Mouse (Mus musculus) heart, embryonic 14.5 days (tissue): ENCODE results near the gene Gm16181. TPM values are rescaled to one million over a fixed set of nuclear protein-coding genes. Genes with fewer than 3 reads are reported as not detected.

ENCODE experiments used
- ATAC-seq: fragments of 200-750 bp; cut with Nextera tagmentation; 2 replicates; pipeline ENCODE4 v1.8.0; 2017; ENCODE audit warnings: low read depth, moderate TSS enrichment; ENCODE audit not compliant: insufficient number of reproducible peaks, insufficient read depth, low FRiP score
- H3K27ac ChIP-seq, 2 experiments: fragments of 200-500 bp in 1 of 2; fragments of 300-500 bp in 1 of 2; sonication (generic) in 1 of 2; replicated peaks in 1 of 2; 2 replicates each; pipeline ENCODE4 v1.5.1; 2012 to 2014; ENCODE audit warnings: low read depth in 2 of 2, low read length in 2 of 2, control low read depth in 1 of 2, mild to moderate bottlenecking in 1 of 2, mixed read lengths in 1 of 2; ENCODE audit not compliant: control insufficient read depth in 1 of 2, insufficient read depth in 1 of 2
- H3K27me3 ChIP-seq: fragments of 300-500 bp; sonication (generic); 2 replicates; pipeline ENCODE4 v1.6.1; 2014; ENCODE audit warnings: mild to moderate bottlenecking, low read length, control low read depth; ENCODE audit not compliant: control insufficient read depth, insufficient read depth
- H3K36me3 ChIP-seq: fragments of 300-500 bp; sonication (generic); 2 replicates; pipeline ENCODE4 v1.6.1; 2014; ENCODE audit warnings: mild to moderate bottlenecking, control low read depth, low read length, mixed read lengths; ENCODE audit not compliant: control insufficient read depth, insufficient read depth
- H3K4me1 ChIP-seq, 2 experiments: fragments of 200-500 bp in 1 of 2; fragments of 300-500 bp in 1 of 2; sonication (generic) in 1 of 2; 2 replicates each; pipeline ENCODE4 v1.6.1; 2012 to 2014; ENCODE audit warnings: low read length in 2 of 2, control low read depth in 1 of 2, mixed read lengths in 1 of 2; ENCODE audit not compliant: control insufficient read depth in 2 of 2, insufficient read depth in 2 of 2
- H3K4me2 ChIP-seq: fragments of 300-500 bp; sonication (generic); 2 replicates; pipeline ENCODE4 v1.6.1; 2014; ENCODE audit warnings: mild to moderate bottlenecking, low read length
- H3K4me3 ChIP-seq, 2 experiments: fragments of 200-500 bp in 1 of 2; fragments of 300-500 bp in 1 of 2; sonication (generic) in 1 of 2; 2 replicates each; pipeline ENCODE4 v1.5.1; 2012 to 2014; ENCODE audit warnings: low read length in 2 of 2, mild to moderate bottlenecking in 2 of 2, control low read depth in 1 of 2, low read depth in 1 of 2, moderate library complexity in 1 of 2; ENCODE audit not compliant: control insufficient read depth in 1 of 2, insufficient read depth in 1 of 2
- H3K9ac ChIP-seq: fragments of 300-500 bp; sonication (generic); 2 replicates; pipeline ENCODE4 v1.6.1; 2014; ENCODE audit warnings: mild to moderate bottlenecking, low read length
- H3K9me3 ChIP-seq: fragments of 300-500 bp; sonication (generic); 2 replicates; pipeline ENCODE4 v1.6.1; 2016; ENCODE audit warnings: low read length, control low read depth; ENCODE audit not compliant: control insufficient read depth
- WGBS: fragments of 180-500 bp; shearing (Covaris S2); extraction: QIAGEN DNeasy Blood & Tissue Kit; methylation state at CpG from one replicate; pipeline ENCODE4 v1.1.7; 2014; 5-methylcytosine and 5-hydroxymethylcytosine counted together
- polyA plus RNA-seq: library from polyadenylated mRNA; unstranded; fragments of >200 nt; fragmentation: Nextera tagmentation; extraction: Ambion mirVana; gene quantifications from 2 replicates; pipeline ENCODE4 v1.2.1, GENCODE M21; 2014

Gm16181 gene
- polyA plus RNA-seq, 1 experiment from 2014 or later = not detected

DNA sequence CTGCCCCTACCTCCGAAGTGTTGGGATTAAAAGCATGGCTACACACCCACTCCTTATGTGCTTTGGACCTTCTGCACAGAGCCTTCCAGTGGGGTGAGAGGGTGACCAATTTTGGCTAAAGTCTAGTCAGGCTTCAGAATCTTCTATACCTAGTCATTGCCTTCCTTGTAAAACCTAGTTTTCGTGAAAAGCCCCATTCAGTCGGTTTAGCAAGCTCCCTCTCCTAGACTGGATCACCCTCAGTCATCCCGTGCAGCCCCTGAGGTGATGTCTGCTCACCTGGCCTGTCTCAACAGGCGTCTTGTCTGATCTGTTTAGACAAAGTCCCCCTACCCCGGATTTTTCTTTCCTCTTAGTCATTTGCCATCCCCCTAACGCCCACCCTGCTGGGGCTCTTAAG is 22.6 kb upstream of the Gm16181 start:
- ATAC-seq = no peak
- H3K27ac ChIP-seq = no peak overlapping the region
- peaks cover 85% of the 10 kb centered on the region for H3K27me3 ChIP-seq
- no peaks in the 10 kb centered on the region for H3K9me3 ChIP-seq
- H3K36me3 ChIP-seq = no peaks in the 10 kb centered on the region
- no peak overlapping the region for H3K4me2 ChIP-seq
- H3K4me3 ChIP-seq = no peak overlapping the region
- 58% methylated on average over 7 of the region's 7 CpGs for WGBS
- H3K9ac ChIP-seq = no peak overlapping the region
- H3K4me1 ChIP-seq = peaks cover 5 to 11% of the 10 kb centered on the region in 2 experiments; a peak in 3 of 4 replicates

DNA sequence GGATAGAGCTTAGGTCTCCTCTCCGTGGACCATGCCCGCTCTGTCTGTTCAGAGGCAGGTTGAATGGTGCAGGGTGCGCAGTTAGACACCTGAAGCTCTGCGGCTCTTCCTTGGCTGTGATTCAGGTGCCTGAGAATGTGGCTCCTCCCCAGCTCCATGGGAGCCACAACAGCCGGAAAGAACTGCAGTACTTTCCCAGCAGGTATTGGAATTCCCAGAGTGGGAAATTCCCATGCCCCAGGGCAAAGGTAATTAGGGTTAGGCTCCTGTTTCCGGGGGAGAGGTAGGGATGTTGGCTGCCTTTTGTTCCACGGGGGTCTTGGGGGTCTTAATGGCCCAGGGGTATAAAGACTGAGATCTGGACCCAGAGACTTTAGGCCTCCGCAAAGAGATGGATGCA is 21.7 kb upstream of the Gm16181 start:
- Histone ChIP-seq H3K27me3 (peaks cover 88% of the 10 kb centered on the region), H3K4me1 (peaks cover 5 to 11% of the 10 kb centered on the region in 2 experiments; a peak in 3 of 4 replicates), H3K4me2 (no peak overlapping the region), H3K36me3 (no peaks in the 10 kb centered on the region), H3K9ac (no peak overlapping the region), H3K9me3 (no peaks in the 10 kb centered on the region), H3K4me3 (no peak overlapping the region), H3K27ac (no peak overlapping the region)
- whole genome bisulfite sequencing = 39% methylated on average over 8 of the region's 8 CpGs
- ATAC-seq = no peak

DNA sequence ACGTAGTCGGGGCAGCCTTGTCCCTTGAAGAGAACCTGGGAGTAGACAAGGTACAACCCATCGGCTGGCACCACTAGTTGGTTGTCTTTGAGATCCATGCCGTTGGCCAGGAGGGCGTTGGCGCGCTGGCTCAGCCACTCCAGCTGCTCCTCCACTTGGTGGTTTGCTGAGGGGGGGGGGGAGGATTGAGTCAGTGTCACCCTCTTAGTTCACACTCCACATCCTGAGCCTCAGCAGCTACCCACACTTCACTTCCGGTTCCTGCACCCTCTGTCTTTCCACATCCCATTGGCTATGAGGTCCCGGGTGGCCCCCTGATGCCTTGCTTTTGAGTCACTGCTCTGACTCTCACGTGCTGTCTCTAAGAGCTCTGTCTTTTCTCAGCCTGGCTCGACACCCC is 20.2 kb upstream of the Gm16181 start:
- Histone ChIP-seq H3K9me3 (no peaks in the 10 kb centered on the region), H3K4me1 (peaks cover 7 to 9% of the 10 kb centered on the region in 2 experiments), H3K27me3 (peaks cover 85% of the 10 kb centered on the region), H3K4me2 (no peak overlapping the region), H3K36me3 (no peaks in the 10 kb centered on the region), H3K4me3 (no peak overlapping the region), H3K27ac (no peak overlapping the region), H3K9ac (no peak overlapping the region)
- no peak for ATAC-seq
- WGBS = 75% methylated on average over 11 of the region's 11 CpGs

DNA sequence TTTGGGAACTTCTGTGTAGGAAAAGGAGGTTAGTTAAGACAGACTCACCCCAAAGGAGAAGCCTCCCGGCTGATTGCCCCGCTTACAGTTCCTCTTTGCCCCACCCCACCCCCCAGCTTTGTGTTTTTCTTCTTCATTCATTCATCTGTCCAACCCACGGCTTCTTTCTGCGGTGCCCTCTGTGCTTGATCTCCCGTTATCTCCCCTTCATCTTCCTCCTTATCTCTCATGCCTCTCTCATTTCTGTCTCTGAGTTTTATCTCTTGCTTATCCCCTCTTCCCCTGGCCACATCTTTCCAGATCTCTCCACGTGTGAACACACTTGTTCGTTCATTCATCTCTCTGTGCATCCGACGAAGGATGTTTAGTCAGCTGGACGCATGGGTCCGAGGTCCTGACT is 19.5 kb upstream of the Gm16181 start:
- Histone ChIP-seq H3K27ac (no peak overlapping the region), H3K4me1 (peaks cover 1 to 5% of the 10 kb centered on the region in 2 experiments; a peak in 3 of 4 replicates), H3K4me3 (peak overlapping the region in 1 of 2 experiments; percentile 6; a peak in 1 of 4 replicates), H3K4me2 (no peak overlapping the region), H3K27me3 (peaks cover 79% of the 10 kb centered on the region), H3K9me3 (no peaks in the 10 kb centered on the region), H3K36me3 (no peaks in the 10 kb centered on the region), H3K9ac (no peak overlapping the region)
- no peak for ATAC-seq
- WGBS = 54% methylated on average over 11 of the region's 11 CpGs

DNA sequence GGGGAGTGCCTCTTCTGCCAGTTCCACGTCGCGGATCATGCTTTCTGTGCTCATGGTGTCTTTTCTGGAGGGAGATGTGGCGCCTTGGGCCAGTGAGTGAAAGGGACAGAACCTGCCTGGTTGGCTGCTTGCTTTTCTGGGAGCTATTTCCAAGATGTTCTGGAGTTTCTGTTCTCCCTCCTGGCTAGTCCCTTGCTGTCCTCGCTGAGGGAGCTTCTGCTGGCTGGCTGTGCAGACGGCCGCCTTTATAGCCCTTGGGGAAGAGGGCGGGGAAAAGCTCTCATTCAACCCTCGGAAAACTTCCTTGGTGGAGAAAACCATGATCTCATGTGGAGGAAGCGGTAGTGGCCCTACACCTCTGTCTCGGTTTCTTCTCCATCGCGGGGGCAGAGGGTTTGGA is 18.8 kb upstream of the Gm16181 start, which contains the start of gene Tnf:
Gene Tnf (minus strand): TSS at position 221 of the 400 bp plus-strand sequence.
- Histone ChIP-seq H3K4me2 (0 out of 2 replicates have a peak within 1 kb of the TSS, but pooled peaks have one; percentile 13), H3K9me3 (no peaks in the 10 kb centered on the region), H3K9ac (no peak within 1 kb of the TSS), H3K27ac (no peak within 1 kb of the TSS), H3K4me1 (peaks cover 0 to 3% of the 10 kb centered on the region in 2 experiments; a peak in 2 of 4 replicates), H3K4me3 (peak within 1 kb of the TSS in 1 of 2 experiments; percentile 6; a peak in 1 of 4 replicates), H3K27me3 (peaks cover 75% of the 10 kb centered on the region), H3K36me3 (no peaks in the 10 kb centered on the region)
- WGBS = 27% methylated on average over 13 of the region's 13 CpGs
- no peak for ATAC-seq

DNA sequence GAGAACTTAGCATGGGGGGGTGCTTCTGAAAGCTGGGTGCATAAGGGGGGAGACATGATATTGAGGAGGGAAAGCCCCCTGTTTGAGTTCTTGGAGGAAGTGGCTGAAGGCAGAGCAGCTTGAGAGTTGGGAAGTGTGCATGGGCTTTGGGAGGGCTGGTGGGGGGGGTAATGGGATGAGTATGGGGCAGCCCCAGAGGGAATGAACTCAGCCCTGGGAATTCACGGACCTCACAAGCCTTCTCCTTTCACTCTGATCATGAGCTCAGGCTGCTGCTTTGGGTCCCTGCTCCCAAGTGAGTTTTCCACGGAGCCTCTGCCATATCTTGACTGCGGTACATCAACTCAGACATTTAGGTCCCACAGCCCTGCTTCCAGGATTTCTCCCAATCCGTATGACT is 18.2 kb upstream of the Gm16181 start:
- H3K36me3 ChIP-seq = no peaks in the 10 kb centered on the region
- no peak overlapping the region for H3K9ac ChIP-seq
- no peaks in the 10 kb centered on the region for H3K9me3 ChIP-seq
- H3K27me3 ChIP-seq = peaks cover 71% of the 10 kb centered on the region
- H3K4me3 ChIP-seq = no peak overlapping the region
- WGBS = 68% methylated on average over 4 of the region's 4 CpGs
- H3K27ac ChIP-seq = no peak overlapping the region
- H3K4me2 ChIP-seq = no peak overlapping the region
- peaks cover 0 to 3% of the 10 kb centered on the region in 2 experiments; a peak in 2 of 4 replicates for H3K4me1 ChIP-seq
- ATAC-seq = no peak

DNA sequence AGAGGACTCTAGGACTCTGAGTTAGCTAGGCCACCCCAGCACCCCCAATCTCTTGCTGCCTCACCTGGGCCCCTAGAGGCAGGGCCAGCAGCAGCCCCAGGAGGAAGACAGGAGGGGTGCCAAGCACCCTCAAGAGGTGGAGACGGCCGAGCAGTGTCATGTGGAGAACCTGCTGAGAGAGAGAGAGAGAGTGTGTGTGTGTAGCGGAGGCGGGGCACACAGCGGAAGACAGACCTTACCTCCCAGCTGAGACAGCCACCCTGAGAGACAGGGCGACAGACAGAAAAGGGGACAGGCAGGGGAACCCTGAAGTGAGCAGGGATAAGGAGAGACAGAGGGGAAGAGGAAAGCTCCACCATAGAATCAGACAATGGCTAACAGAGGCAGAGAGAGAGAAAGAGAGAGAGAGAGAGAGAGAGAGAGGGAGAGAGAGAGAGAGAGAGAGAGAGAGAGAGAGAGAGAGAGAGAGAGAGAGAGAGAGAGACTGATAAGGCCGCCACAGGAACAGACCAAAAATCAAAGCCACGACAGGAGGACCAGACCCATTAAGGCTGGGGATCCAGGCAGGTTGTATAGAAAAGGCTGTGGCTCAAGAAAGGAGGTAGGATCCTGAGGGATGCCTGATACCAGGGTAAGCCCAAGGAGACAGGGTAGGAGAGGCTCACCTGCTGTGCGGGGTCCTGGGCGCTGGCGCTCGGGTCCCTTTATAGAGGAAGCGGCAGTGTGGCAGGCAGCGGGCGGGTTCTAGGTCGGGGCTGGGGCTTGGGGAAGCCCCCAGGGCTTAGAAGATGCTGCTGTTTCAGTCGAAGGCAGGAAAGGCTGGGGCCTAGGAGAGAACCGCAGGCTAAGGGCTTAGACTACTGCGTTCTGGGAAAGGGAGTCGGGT is 15.9 kb upstream of the Gm16181 start, which contains the start of gene Lta:
Gene Lta (minus strand): TSS at position 858 of the 886 bp plus-strand sequence.
- Histone ChIP-seq H3K36me3 (no peaks in the 10 kb centered on the region), H3K4me3 (no peak within 1 kb of the TSS), H3K4me2 (no peak within 1 kb of the TSS), H3K9me3 (no peaks in the 10 kb centered on the region), H3K27ac (no peak within 1 kb of the TSS), H3K9ac (no peak within 1 kb of the TSS), H3K27me3 (peaks cover 56% of the 10 kb centered on the region), H3K4me1 (peaks cover 0 to 3% of the 10 kb centered on the region in 2 experiments; a peak in 2 of 4 replicates)
- WGBS = 22% methylated on average over 20 of the region's 20 CpGs
- ATAC-seq = no peak
